Comparison of ENCODE assay signal across 31 mouse cellular contexts in genomic region chr8:116801313-116801712, GRCm38 (mm10).
DNase-seq lines count a peak whose midpoint lies in the region; TF ChIP-seq lines count a peak whose summit lies in the region.
"Had no signal": no experiment of that assay in that cellular context is flagged by ENCODE, and none has a peak within 500 bp of the region (broad histone marks: within the 10 kb centered on the region; RNA-seq: fewer than 3 reads in every experiment).

No protein-coding gene starts in this region.

- DNase-seq in heart, adult 11 months = peak; percentile 70
- DNase-seq in heart, embryonic 10.5 days (ENCODE audit: low spot score) = no peak
- DNase-seq in ES-CJ7 (ENCODE audit: low read depth, low spot score) (peak; percentile 50), ZHBTc4 (ENCODE audit: low read depth, low spot score) (peak; percentile 65)
- DNase-seq in layer of hippocampus, adult 11-12 months (ENCODE audit: low spot score) = no peak
- DNase-seq in Muller cell, postnatal 12 days (ENCODE audit: inconsistent ontology term) = no peak
- DNase-seq: adrenal gland, adult 2 months; adrenal gland, postnatal 36 days; B cell, adult 2 months; cerebellum, adult 8-10 months; gastrocnemius, postnatal 36 days; heart, adult 2 months; heart, postnatal 10 days; kidney, adult 9 months; kidney, postnatal 10 days; lung, embryonic 14.5 days; lung, postnatal 14 days; right cerebral cortex, postnatal 25 days; spleen, adult 18-20 months; thymus, postnatal 4 days had no signal

- no peaks in the 10 kb centered on the region for H3K27me3 ChIP-seq in heart, embryonic 10.5 days (ENCODE audit: insufficient read depth, poor library complexity, severe bottlenecking)
- peaks cover 25% of the 10 kb centered on the region for H3K27me3 ChIP-seq in E14TG2a.4 (ENCODE audit: insufficient read depth, low read length)
- H3K27me3 ChIP-seq: embryonic facial prominence, embryonic 13.5 days; heart, embryonic 13.5 days; limb, embryonic 12.5 days; liver, embryonic 15.5 days; midbrain, embryonic 12.5 days; neural tube, embryonic 13.5 days; Patski had no signal

- no peaks in the 10 kb centered on the region for H3K36me3 ChIP-seq in heart, embryonic 10.5 days
- H3K36me3 ChIP-seq in E14TG2a.4 (ENCODE audit: insufficient read depth, low read length) = no peaks in the 10 kb centered on the region
- H3K36me3 ChIP-seq: embryonic facial prominence, embryonic 13.5 days; forebrain, embryonic 10.5 days; heart, embryonic 13.5 days; limb, embryonic 12.5 days; liver, embryonic 15.5 days; midbrain, embryonic 12.5 days; neural tube, embryonic 13.5 days had no signal

- no peak overlapping the region for H3K4me3 ChIP-seq in heart, embryonic 10.5 days
- peak overlapping the region; percentile 61 for H3K4me3 ChIP-seq in E14TG2a.4 (replicated peaks; ENCODE audit: low read length)
- H3K4me3 ChIP-seq: embryonic facial prominence, embryonic 13.5 days; forebrain, embryonic 10.5 days; heart, adult 2 months; heart, embryonic 13.5 days; left cerebral cortex, adult 2 months; limb, embryonic 12.5 days; liver, embryonic 15.5 days; midbrain, embryonic 12.5 days; neural tube, embryonic 13.5 days had no signal

- H3K9me3 ChIP-seq in heart, embryonic 10.5 days = no peaks in the 10 kb centered on the region
- peaks cover 58% of the 10 kb centered on the region for H3K9me3 ChIP-seq in E14TG2a.4 (ENCODE audit: low read length)
- H3K9me3 ChIP-seq: midbrain, embryonic 12.5 days; neural tube, embryonic 13.5 days had no signal

- no peak for TF ChIP-seq CTCF in E14TG2a.4 (conservative IDR thresholded peaks at IDR 0.05; ENCODE audit: low read length)

- 92% methylated on average over 32 of the region's 32 CpGs for WGBS in heart, embryonic 10.5 days

- H3K4me1 ChIP-seq in heart, embryonic 10.5 days = no peaks in the 10 kb centered on the region
- H3K4me1 ChIP-seq in E14TG2a.4 (replicated peaks; ENCODE audit: low read depth, low read length) = peaks cover 11% of the 10 kb centered on the region
- H3K4me1 ChIP-seq: embryonic facial prominence, embryonic 13.5 days; forebrain, embryonic 10.5 days; heart, embryonic 13.5 days; limb, embryonic 12.5 days; liver, embryonic 15.5 days; midbrain, embryonic 12.5 days; neural tube, embryonic 13.5 days had no signal

- no peak overlapping the region for H3K27ac ChIP-seq in heart, embryonic 10.5 days
- H3K27ac ChIP-seq: embryonic facial prominence, embryonic 13.5 days; forebrain, embryonic 10.5 days; heart, adult 2 months; heart, embryonic 13.5 days; hindbrain, embryonic 14.5 days; left cerebral cortex, adult 2 months; limb, embryonic 12.5 days; liver, embryonic 15.5 days; midbrain, embryonic 12.5 days; neural tube, embryonic 13.5 days had no signal

Comparison
In these comparisons a context has a peak if more than half of its experiments do, and no peak if none do; other contexts are left out.
1. DNase-seq: peak in heart, adult 11 months (single experiment), ES-CJ7 (single experiment) and ZHBTc4 (single experiment); none in heart, embryonic 10.5 days (single experiment), layer of hippocampus, adult 11-12 months (single experiment) and Muller cell, postnatal 12 days (single experiment).